ENCODE assay signal across 8 mouse cellular contexts in genomic region chr11:60115638-60116276, GRCm38 (mm10). TPM values are rescaled to one million over a fixed set of nuclear protein-coding genes. Genes with fewer than 3 reads are reported as not detected.
DNase-seq lines count a peak whose midpoint lies in the region; ATAC-seq and TF ChIP-seq lines count a peak whose summit lies in the region.

No protein-coding gene starts in this region.

- in situ Hi-C loops in CH12.LX (cut with MboI; ENCODE audit: low pct_ligation_motif_present, low pct_unique_long_range_greater_than_20kb, low sequenced_read_pairs), result no loop called here

- no peak for TF ChIP-seq RAD21 in CH12.LX (IDR thresholded peaks at IDR 0.05; ENCODE audit: low read depth, low read length)

- intact Hi-C loops in heart, postnatal 10 days (cut with DNase I), result no loop called here

- dilution Hi-C loops in CH12.LX (cut with MboI; ENCODE audit: extremely low pct_ligation_motif_present, extremely low pct_unique_long_range_greater_than_20kb, low sequenced_read_pairs), result no loop called here

- WGBS in heart, embryonic 10.5 days, result 18% methylated on average over 6 of the region's 6 CpGs
- 33% methylated on average over 6 of the region's 6 CpGs for WGBS in forebrain, embryonic 15.5 days
- WGBS in liver, embryonic 16.5 days (ENCODE audit: insufficient replicate concordance), result 15% methylated on average over 6 of the region's 6 CpGs

- no peaks in the 10 kb centered on the region for H3K36me3 ChIP-seq in heart, embryonic 10.5 days
- H3K36me3 ChIP-seq in CH12.LX (replicated peaks in 1 of 2; ENCODE audit: control insufficient read depth in 1 of 2, insufficient read depth in 1 of 2, low read length in 1 of 2), result peaks cover 0 to 20% of the 10 kb centered on the region in 2 experiments
- no peaks in the 10 kb centered on the region for H3K36me3 ChIP-seq in forebrain, embryonic 15.5 days
- no peaks in the 10 kb centered on the region for H3K36me3 ChIP-seq in liver, embryonic 16.5 days (ENCODE audit: control insufficient read depth, insufficient read depth)

- TF ChIP-seq CTCF in CH12.LX (conservative IDR thresholded peaks at IDR 0.05 in 1 of 2, IDR thresholded peaks at IDR 0.05 in 1 of 2; ENCODE audit: low read depth in 2 of 2, low read length in 2 of 2), result peak in 1 of 2 experiments; percentile 18; a peak in 1 of 4 replicates

- H3K79me2 ChIP-seq in CH12.LX (replicated peaks; ENCODE audit: control insufficient read depth, extremely low read depth, insufficient read depth, poor library complexity, severe bottlenecking), result peaks cover 6% of the 10 kb centered on the region

- ATAC-seq in forebrain, embryonic 15.5 days (replicated peaks), result no peak
- ATAC-seq in liver, embryonic 16.5 days (ENCODE audit: low read depth), result no peak

- H3K4me3 ChIP-seq in heart, embryonic 10.5 days, result peak overlapping the region; percentile 70
- H3K4me3 ChIP-seq in CH12.LX (replicated peaks in 1 of 3; ENCODE audit: low read depth in 2 of 3, low read length in 2 of 3, poor library complexity in 1 of 3), result peak overlapping the region; percentile 57 to 65 (median 60)
- peak overlapping the region; percentile 54 for H3K4me3 ChIP-seq in forebrain, embryonic 15.5 days
- H3K4me3 ChIP-seq in liver, embryonic 16.5 days (ENCODE audit: low read depth, low read length), result peak overlapping the region; percentile 71

- H3K9ac ChIP-seq in CH12.LX (ENCODE audit: insufficient read depth, low read depth), result peak overlapping the region; percentile 71
- peak overlapping the region; percentile 68 for H3K9ac ChIP-seq in forebrain, embryonic 15.5 days (replicated peaks)
- peak overlapping the region; percentile 72 for H3K9ac ChIP-seq in liver, embryonic 16.5 days (ENCODE audit: low read depth, low read length)

- H3K27me3 ChIP-seq in heart, embryonic 10.5 days (ENCODE audit: insufficient read depth, poor library complexity, severe bottlenecking), result no peaks in the 10 kb centered on the region
- no peaks in the 10 kb centered on the region for H3K27me3 ChIP-seq in CH12.LX (replicated peaks)
- no peaks in the 10 kb centered on the region for H3K27me3 ChIP-seq in forebrain, embryonic 15.5 days
- no peaks in the 10 kb centered on the region for H3K27me3 ChIP-seq in liver, embryonic 16.5 days (ENCODE audit: control insufficient read depth, insufficient read depth, low read depth, low read length)

- TF ChIP-seq POLR2A in CH12.LX (IDR thresholded peaks at IDR 0.05; ENCODE audit: low read depth, low read length), result no peak

- peak overlapping the region; percentile 93 for H3K27ac ChIP-seq in heart, embryonic 10.5 days
- H3K27ac ChIP-seq in CH12.LX (ENCODE audit: insufficient read depth, low read depth), result peak overlapping the region; percentile 34
- peak overlapping the region; percentile 88 for H3K27ac ChIP-seq in forebrain, embryonic 15.5 days (replicated peaks)
- peak overlapping the region; percentile 84 for H3K27ac ChIP-seq in liver, embryonic 16.5 days (ENCODE audit: low read length)

- no peaks in the 10 kb centered on the region for H3K9me3 ChIP-seq in heart, embryonic 10.5 days
- H3K9me3 ChIP-seq in CH12.LX (replicated peaks; ENCODE audit: low read length), result no peaks in the 10 kb centered on the region
- H3K9me3 ChIP-seq in forebrain, embryonic 15.5 days, result no peaks in the 10 kb centered on the region
- no peaks in the 10 kb centered on the region for H3K9me3 ChIP-seq in liver, embryonic 16.5 days (replicated peaks; ENCODE audit: control insufficient read depth, low read length)

- peak overlapping the region; percentile 86 for H3K4me2 ChIP-seq in CH12.LX (ENCODE audit: insufficient read depth, low read depth, poor library complexity, severe bottlenecking)
- H3K4me2 ChIP-seq in forebrain, embryonic 15.5 days (replicated peaks), result peak overlapping the region; percentile 69
- H3K4me2 ChIP-seq in liver, embryonic 16.5 days (ENCODE audit: low read depth, low read length), result peak overlapping the region; percentile 94

- no peak for DNase-seq in heart, embryonic 10.5 days (ENCODE audit: low spot score)
- DNase-seq in heart, postnatal 10 days, result no peak
- no peak for DNase-seq in CH12.LX (ENCODE audit: extremely low read depth)
- no peak for DNase-seq in adrenal gland, postnatal 10 days
- DNase-seq in spleen, postnatal 4 days (ENCODE audit: low spot score in 2 of 2), result no peak
- no peak for DNase-seq in right cerebral cortex, postnatal 36 days (ENCODE audit: low spot score in 2 of 2)

- TF ChIP-seq EP300 in CH12.LX (IDR thresholded peaks at IDR 0.05; ENCODE audit: low read length), result no peak

- H3K4me1 ChIP-seq in heart, embryonic 10.5 days, result peaks cover 89% of the 10 kb centered on the region
- H3K4me1 ChIP-seq in CH12.LX (ENCODE audit: control insufficient read depth in 1 of 2, insufficient read depth in 2 of 2), result peaks cover 36 to 77% of the 10 kb centered on the region in 2 experiments
- H3K4me1 ChIP-seq in forebrain, embryonic 15.5 days, result peaks cover 42% of the 10 kb centered on the region
- peaks cover 48% of the 10 kb centered on the region for H3K4me1 ChIP-seq in liver, embryonic 16.5 days (ENCODE audit: control insufficient read depth, low read depth, low read length)

TF ChIP-seq in CH12.LX, 34 proteins besides CTCF, POLR2A, EP300 and RAD21:
- TF ChIP-seq ELF1 (IDR thresholded peaks at IDR 0.05; ENCODE audit: low read depth, low read length) (no peak), GABPA (IDR thresholded peaks at IDR 0.05; ENCODE audit: insufficient replicate concordance, low read depth, low read length) (no peak), KAT2A (IDR thresholded peaks at IDR 0.05; ENCODE audit: insufficient replicate concordance, low read length) (no peak), E2F4 (IDR thresholded peaks at IDR 0.05; ENCODE audit: insufficient replicate concordance, low read depth, low read length) (no peak), CHD1 (IDR thresholded peaks at IDR 0.05; ENCODE audit: low read depth, low read length) (no peak), MAZ (IDR thresholded peaks at IDR 0.05; ENCODE audit: low read depth, low read length) (no peak; the same call in 1 of the 2 replicates), ETS1 (conservative IDR thresholded peaks at IDR 0.05; ENCODE audit: low read depth, low read length) (no peak), POLR2AphosphoS2 (IDR thresholded peaks at IDR 0.05; ENCODE audit: low read depth, low read length) (no peak), NRF1 (IDR thresholded peaks at IDR 0.05; ENCODE audit: low read depth, low read length) (no peak), CHD2 (IDR thresholded peaks at IDR 0.05; ENCODE audit: low read length) (no peak), NELFE (IDR thresholded peaks at IDR 0.05; ENCODE audit: low read depth, low read length) (no peak)

RNA-seq across cellular contexts. Expression of gene Rai1, which starts 10.9 kb away (rescaled TPM):
- polyA plus RNA-seq in heart, embryonic 10.5 days (2016; fragmentation: Nextera tagmentation; extraction: Ambion mirVana), result 21.2 and 32.5 TPM in 2 replicates
- 10 to 100 TPM; 44.6 to 45.7 TPM for total RNA-seq in heart, postnatal 10 days (2021)
- total RNA-seq in CH12.LX (2012; rRNA removed) (15.4 and 15.5 TPM in 2 replicates), CH12.LX (2014; rRNA removed) (6.5 and 6.6 TPM in 2 replicates)
- 19.1 and 22.6 TPM in 2 replicates for polyA plus RNA-seq in CH12.LX (2012; ENCODE audit: insufficient read length, low read depth)
- 31.9 and 34.2 TPM in 2 replicates for polyA plus RNA-seq in forebrain, embryonic 15.5 days (2015; fragmentation: Nextera tagmentation; extraction: Ambion mirVana)
- 2.8 and 3.7 TPM in 2 replicates for polyA plus RNA-seq in liver, embryonic 16.5 days (2015; fragmentation: Nextera tagmentation; extraction: Ambion mirVana)
- 10 to 100 TPM; 34.8 to 53.0 TPM for total RNA-seq in adrenal gland, postnatal 10 days (2021)

Comparison
In these comparisons a context has a peak if more than half of its experiments do, and no peak if none do; other contexts are left out.
1. H3K27ac ChIP-seq: peak in every context shown above with its lines; median percentile 93 in heart, embryonic 10.5 days; 88 in forebrain, embryonic 15.5 days; 84 in liver, embryonic 16.5 days; 34 in CH12.LX.